Mouse (Mus musculus) MEL (cell line): ENCODE measurements around the gene Olfr576. TPM values are rescaled to one million over a fixed set of nuclear protein-coding genes. Genes with fewer than 3 reads are reported as not detected.

ENCODE experiments used
- DNase-seq: peaks from one replicate; pipeline ENCODE4 v3.0.0; 2011; ENCODE audit warnings: low read depth, low spot score
- H3K27ac ChIP-seq: 2 replicates; pipeline ENCODE4 v1.5.1; 2012; ENCODE audit warnings: low read depth, mild to moderate bottlenecking, control low read depth, low read length, moderate library complexity; ENCODE audit not compliant: control insufficient read depth
- H3K27me3 ChIP-seq, 2 experiments: fragments of 150-350 bp in 1 of 2; sonication (generic) in 1 of 2; 2 replicates each; pipeline ENCODE4 v1.6.1; 2012; ENCODE audit warnings: low read length in 2 of 2, mild to moderate bottlenecking in 2 of 2, improper control_type of control experiment in 1 of 2, moderate library complexity in 1 of 2; ENCODE audit not compliant: insufficient read depth in 2 of 2, control insufficient read depth in 1 of 2
- H3K36me3 ChIP-seq, 2 experiments: 2 replicates each; pipeline ENCODE4 v1.6.1; 2012 to 2014; ENCODE audit warnings: low read length in 2 of 2, improper control_type of control experiment in 1 of 2, inconsistent platforms in 1 of 2, mild to moderate bottlenecking in 1 of 2; ENCODE audit not compliant: insufficient read depth in 2 of 2, control insufficient read depth in 1 of 2
- H3K4me1 ChIP-seq, 2 experiments: fragments of 150-350 bp in 1 of 2; sonication (generic) in 1 of 2; 2 replicates each; pipeline ENCODE4 v1.6.1; 2012; ENCODE audit warnings: low read length in 2 of 2, improper control_type of control experiment in 1 of 2, mild to moderate bottlenecking in 1 of 2; ENCODE audit not compliant: insufficient read depth in 2 of 2, control insufficient read depth in 1 of 2
- H3K4me3 ChIP-seq, 2 experiments: fragments of 150-350 bp in 1 of 2; sonication (generic) in 1 of 2; 2 replicates each; pipeline ENCODE4 v1.5.1; 2012; ENCODE audit warnings: low read depth in 2 of 2, low read length in 2 of 2, mild to moderate bottlenecking in 2 of 2, moderate library complexity in 2 of 2, control low read depth in 1 of 2, improper control_type of control experiment in 1 of 2; ENCODE audit not compliant: control insufficient read depth in 1 of 2, insufficient read depth in 1 of 2
- H3K79me2 ChIP-seq: 2 replicates; pipeline ENCODE4 v1.6.1; 2012; ENCODE audit warnings: mild to moderate bottlenecking, low read length, moderate library complexity; ENCODE audit not compliant: control insufficient read depth, poor library complexity, insufficient read depth
- H3K9ac ChIP-seq: 2 replicates; pipeline ENCODE4 v1.6.1; 2012; ENCODE audit warnings: low read depth, mild to moderate bottlenecking, control low read depth, low read length, moderate library complexity; ENCODE audit not compliant: control insufficient read depth, poor library complexity, severe bottlenecking
- H3K9me3 ChIP-seq: fragments of 150-350 bp; sonication (generic); replicated peaks from 2 replicates; pipeline ENCODE4 v1.6.1; 2012; ENCODE audit warnings: mild to moderate bottlenecking, low read length, improper control_type of control experiment, moderate library complexity; ENCODE audit not compliant: insufficient read depth
- BHLHE40 ChIP-seq: IDR thresholded peaks from 2 replicates; pipeline ENCODE4 v1.6.1; 2012; ENCODE audit warnings: low read depth, mild to moderate bottlenecking, inconsistent platforms, low read length, improper control_type of control experiment, borderline replicate concordance
- CHD1 ChIP-seq: IDR thresholded peaks from 2 replicates; pipeline ENCODE4 v1.6.1; 2012; ENCODE audit warnings: low read depth, mild to moderate bottlenecking, inconsistent platforms, low read length, improper control_type of control experiment
- CHD2 ChIP-seq: IDR thresholded peaks from 2 replicates; pipeline ENCODE4 v1.6.1; 2011; ENCODE audit warnings: low read length, improper control_type of control experiment
- E2F4 ChIP-seq: IDR thresholded peaks from 2 replicates; pipeline ENCODE4 v1.6.1; 2011; ENCODE audit warnings: low read depth, low read length, improper control_type of control experiment, borderline replicate concordance
- EP300 ChIP-seq, 2 experiments: IDR thresholded peaks; 2 replicates each; pipeline ENCODE4 v1.6.1; 2011; ENCODE audit warnings: improper control_type of control experiment in 2 of 2, low read length in 2 of 2, low read depth in 1 of 2, mild to moderate bottlenecking in 1 of 2
- ETS1 ChIP-seq: IDR thresholded peaks from 2 replicates; pipeline ENCODE4 v1.6.1; 2012; ENCODE audit warnings: low read depth, mild to moderate bottlenecking, inconsistent platforms, low read length, improper control_type of control experiment, moderate library complexity
- GATA1 ChIP-seq: IDR thresholded peaks from 2 replicates; pipeline ENCODE4 v1.6.1; 2011; ENCODE audit warnings: low read depth, low read length, improper control_type of control experiment
- HCFC1 ChIP-seq: IDR thresholded peaks from 2 replicates; pipeline ENCODE4 v1.6.1; 2012; ENCODE audit warnings: low read depth, mild to moderate bottlenecking, inconsistent platforms, low read length, improper control_type of control experiment, moderate library complexity
- KAT2A ChIP-seq: conservative IDR thresholded peaks from 2 replicates; pipeline ENCODE4 v1.6.1; 2012; ENCODE audit warnings: low read depth, low read length, improper control_type of control experiment, inconsistent platforms
- MAZ ChIP-seq: IDR thresholded peaks from 2 replicates; pipeline ENCODE4 v1.6.1; 2012; ENCODE audit warnings: low read depth, mild to moderate bottlenecking, inconsistent platforms, low read length, improper control_type of control experiment
- MYB ChIP-seq: IDR thresholded peaks from 2 replicates; pipeline ENCODE4 v1.6.1; 2011; ENCODE audit warnings: mild to moderate bottlenecking, low read depth, low read length, improper control_type of control experiment
- MYC ChIP-seq: IDR thresholded peaks from 2 replicates; pipeline ENCODE4 v1.6.1; 2011; ENCODE audit warnings: low read depth, mild to moderate bottlenecking, low read length, improper control_type of control experiment, moderate library complexity
- NRF1 ChIP-seq: IDR thresholded peaks from 2 replicates; pipeline ENCODE4 v1.6.1; 2014; ENCODE audit warnings: low read depth, mild to moderate bottlenecking, inconsistent platforms, low read length, improper control_type of control experiment, moderate library complexity; ENCODE audit not compliant: poor library complexity, insufficient read depth, severe bottlenecking
- POLR2A ChIP-seq, 2 experiments: IDR thresholded peaks; 2 replicates each; pipeline ENCODE4 v1.6.1; 2011 to 2012; ENCODE audit warnings: low read length in 2 of 2, mild to moderate bottlenecking in 2 of 2, control low read depth in 1 of 2, improper control_type of control experiment in 1 of 2, low read depth in 1 of 2, moderate library complexity in 1 of 2; ENCODE audit not compliant: control insufficient read depth in 1 of 2, insufficient read depth in 1 of 2, poor library complexity in 1 of 2
- POLR2AphosphoS2 ChIP-seq: IDR thresholded peaks from 2 replicates; pipeline ENCODE4 v1.6.1; 2011; ENCODE audit warnings: low read length, improper control_type of control experiment
- POLR2AphosphoS5 ChIP-seq: IDR thresholded peaks from 2 replicates; pipeline ENCODE4 v1.6.1; 2012; ENCODE audit warnings: low read depth, borderline replicate concordance, mild to moderate bottlenecking, inconsistent platforms, low read length, moderate library complexity, mixed read lengths
- RAD21 ChIP-seq: IDR thresholded peaks from 2 replicates; pipeline ENCODE4 v1.6.1; 2011; ENCODE audit warnings: mild to moderate bottlenecking, low read depth, low read length, improper control_type of control experiment
- TAL1 ChIP-seq: IDR thresholded peaks from 2 replicates; pipeline ENCODE4 v1.6.1; 2012; ENCODE audit warnings: mild to moderate bottlenecking, inconsistent platforms, low read length, moderate library complexity, mixed read lengths
- TBP ChIP-seq: IDR thresholded peaks from 2 replicates; pipeline ENCODE4 v1.8.0; 2011; ENCODE audit warnings: low read depth, low read length, improper control_type of control experiment
- TCF12 ChIP-seq: IDR thresholded peaks from 2 replicates; pipeline ENCODE4 v1.6.1; 2014; ENCODE audit warnings: low read depth, mild to moderate bottlenecking, inconsistent platforms, low read length, improper control_type of control experiment, moderate library complexity
- UBTF ChIP-seq: IDR thresholded peaks from 2 replicates; pipeline ENCODE4 v1.6.1; 2012; ENCODE audit warnings: low read depth, mild to moderate bottlenecking, inconsistent platforms, low read length, improper control_type of control experiment, moderate library complexity, borderline replicate concordance; ENCODE audit not compliant: insufficient read depth
- USF1 ChIP-seq: IDR thresholded peaks from 2 replicates; pipeline ENCODE4 v1.6.1; 2014; ENCODE audit warnings: low read depth, mild to moderate bottlenecking, inconsistent platforms, low read length, improper control_type of control experiment, moderate library complexity
- USF2 ChIP-seq, 2 experiments: IDR thresholded peaks; 2 replicates each; pipeline ENCODE4 v1.6.1; 2011 to 2012; ENCODE audit warnings: improper control_type of control experiment in 2 of 2, low read length in 2 of 2, borderline replicate concordance in 1 of 2, inconsistent platforms in 1 of 2, low read depth in 1 of 2, mild to moderate bottlenecking in 1 of 2; ENCODE audit not compliant: insufficient read depth in 1 of 2
- ZC3H11A ChIP-seq: IDR thresholded peaks from 2 replicates; pipeline ENCODE4 v1.6.1; 2012; ENCODE audit warnings: low read depth, mild to moderate bottlenecking, inconsistent platforms, low read length, improper control_type of control experiment
- ZMIZ1 ChIP-seq: IDR thresholded peaks from 2 replicates; pipeline ENCODE4 v1.6.1; 2012; ENCODE audit warnings: low read depth, mild to moderate bottlenecking, inconsistent platforms, low read length, improper control_type of control experiment, moderate library complexity
- ZNF384 ChIP-seq: IDR thresholded peaks from 2 replicates; pipeline ENCODE4 v1.6.1; 2012; ENCODE audit warnings: low read depth, mild to moderate bottlenecking, inconsistent platforms, low read length, improper control_type of control experiment
- polyA plus RNA-seq, 2 experiments: library from polyadenylated mRNA; stranded (reverse) in 1 of 2; unstranded in 1 of 2; fragments of >175 nt in 1 of 2; fragments of >200 nt in 1 of 2; gene quantifications; 2 replicates each; pipeline versions ENCODE4 v1.2.1 to v1.2.4; 2012; ENCODE audit warnings: low replicate concordance in 2 of 2, low read depth in 1 of 2; ENCODE audit not compliant: insufficient read length in 2 of 2, insufficient read depth in 1 of 2, missing spikeins in 1 of 2
- total RNA-seq: library from RNA; depleted of rRNA; stranded (reverse); fragments of 300-350 nt; gene quantifications from 2 replicates; pipeline ENCODE4 v1.2.3, GENCODE M21; 2012

Gene Olfr576
- total and polyA plus RNA-seq, 3 experiments = not detected

DNA sequence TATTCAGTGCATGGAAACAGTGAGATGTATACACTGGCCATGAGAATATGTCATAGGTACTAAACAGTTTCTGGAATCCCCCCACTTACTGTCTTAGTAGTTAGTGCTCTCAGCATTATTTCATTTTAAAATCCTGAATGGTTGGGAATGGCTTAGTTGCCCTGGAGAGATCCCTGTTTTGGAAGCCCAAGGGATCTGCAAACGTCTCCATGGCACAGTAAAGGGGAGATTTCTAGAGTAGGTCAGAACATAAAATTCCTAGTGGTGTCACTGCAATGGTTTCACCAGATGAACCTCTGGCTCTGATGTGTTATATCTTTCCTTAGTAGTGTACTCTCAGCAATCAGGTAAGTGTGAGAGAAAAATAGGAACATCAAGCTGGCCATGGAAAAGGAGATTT, 38.4 kb upstream of the Olfr576 start, which contains the start of gene Olfr572:
Olfr572 (plus strand) TSS at position 301 of the 400 bp plus-strand sequence.
- Histone ChIP-seq H3K9ac (no peak within 1 kb of the TSS), H3K79me2 (no peaks in the 10 kb centered on the region), H3K9me3 (no peaks in the 10 kb centered on the region), H3K27me3 (no peaks in the 10 kb centered on the region), H3K4me3 (no peak within 1 kb of the TSS), H3K36me3 (no peaks in the 10 kb centered on the region), H3K4me1 (no peaks in the 10 kb centered on the region), H3K27ac (no peak within 1 kb of the TSS)
- no peak for DNase-seq
- no peak for TF ChIP-seq CHD2
- TF ChIP-seq MYC = no peak
- no peak for TF ChIP-seq POLR2AphosphoS5
- TF ChIP-seq MYB = no peak
- TF ChIP-seq GATA1 = no peak
- no peak for TF ChIP-seq ZNF384
- TF ChIP-seq UBTF = no peak
- no peak for TF ChIP-seq MAZ
- TF ChIP-seq ETS1 = no peak
- TF ChIP-seq POLR2A (IDR thresholded peaks at IDR 0.05; ENCODE audit: control insufficient read depth in 1 of 2, insufficient read depth in 1 of 2, low read depth in 1 of 2, low read length in 2 of 2, poor library complexity in 1 of 2) = no peak
- TF ChIP-seq TAL1 = no peak
- no peak for TF ChIP-seq KAT2A
- no peak for TF ChIP-seq USF1
- TF ChIP-seq ZC3H11A = no peak
- TF ChIP-seq NRF1 = no peak
- TF ChIP-seq USF2 (IDR thresholded peaks at IDR 0.05; ENCODE audit: borderline replicate concordance in 1 of 2, insufficient read depth in 1 of 2, low read depth in 1 of 2, low read length in 2 of 2) = no peak

GRCm38 (mm10) chr7:102927105-102927504, 35.4 kb upstream of the Olfr576 start:
- H3K9me3 ChIP-seq = no peaks in the 10 kb centered on the region
- H3K27ac ChIP-seq = no peak overlapping the region
- H3K79me2 ChIP-seq = no peaks in the 10 kb centered on the region
- no peak for TF ChIP-seq POLR2AphosphoS5
- no peak for TF ChIP-seq E2F4
- no peak for TF ChIP-seq TCF12
- no peak for TF ChIP-seq TBP
- no peak for TF ChIP-seq EP300 (IDR thresholded peaks at IDR 0.05; ENCODE audit: low read depth in 1 of 2, low read length in 2 of 2)
- no peak for TF ChIP-seq USF2 (IDR thresholded peaks at IDR 0.05; ENCODE audit: borderline replicate concordance in 1 of 2, insufficient read depth in 1 of 2, low read depth in 1 of 2, low read length in 2 of 2)
- no peak for TF ChIP-seq ZMIZ1
- TF ChIP-seq RAD21 = no peak
- no peak for TF ChIP-seq UBTF
- TF ChIP-seq ZNF384 = no peak
- no peak for TF ChIP-seq CHD1
- TF ChIP-seq POLR2AphosphoS2 = no peak
- no peak for TF ChIP-seq HCFC1
- TF ChIP-seq BHLHE40 = no peak
- no peak for TF ChIP-seq NRF1
- DNase-seq = no peak
- no peaks in the 10 kb centered on the region for H3K36me3 ChIP-seq
- no peaks in the 10 kb centered on the region for H3K27me3 ChIP-seq
- no peaks in the 10 kb centered on the region for H3K4me1 ChIP-seq
- H3K9ac ChIP-seq = no peak overlapping the region
- no peak overlapping the region for H3K4me3 ChIP-seq
